Mouse (Mus musculus) brain, embryonic 14.5 days (tissue): ENCODE measurements around the gene Gm28778. TPM values are rescaled to one million over a fixed set of nuclear protein-coding genes. Genes with fewer than 3 reads are reported as not detected.
"Not testable (repeated sequence)": the region's sequence is repeated elsewhere in the genome, so short reads cannot be mapped to it uniquely, and the experiment has no call there.

Experiments used
- DNase-seq: peaks from one replicate; pipeline ENCODE4 v3.0.0-alpha.2; 2011; ENCODE audit warnings: low read depth
- CTCF ChIP-seq: fragments of 200-500 bp; IDR thresholded peaks from 2 replicates; pipeline ENCODE4 v1.5.1; 2012; ENCODE audit warnings: inconsistent platforms, mild to moderate bottlenecking, moderate library complexity, borderline replicate concordance; ENCODE audit not compliant: insufficient read depth, insufficient read length; ENCODE audit errors: extremely low read depth
- POLR2A ChIP-seq: fragments of 200-500 bp; IDR thresholded peaks from 2 replicates; pipeline ENCODE4 v1.6.1; 2012; ENCODE audit warnings: mild to moderate bottlenecking, inconsistent platforms, borderline replicate concordance; ENCODE audit not compliant: poor library complexity, insufficient read depth, insufficient read length, severe bottlenecking; ENCODE audit errors: extremely low read depth
- polyA plus RNA-seq: library from polyadenylated mRNA; depleted of rRNA; stranded (reverse); fragments of >200 nt; gene quantifications from 2 replicates; pipeline ENCODE4 v1.2.3, GENCODE M21; 2012; rRNA removed

The Gm28778 gene
- polyA plus RNA-seq, 1 experiment, result 2.9 TPM

DNA sequence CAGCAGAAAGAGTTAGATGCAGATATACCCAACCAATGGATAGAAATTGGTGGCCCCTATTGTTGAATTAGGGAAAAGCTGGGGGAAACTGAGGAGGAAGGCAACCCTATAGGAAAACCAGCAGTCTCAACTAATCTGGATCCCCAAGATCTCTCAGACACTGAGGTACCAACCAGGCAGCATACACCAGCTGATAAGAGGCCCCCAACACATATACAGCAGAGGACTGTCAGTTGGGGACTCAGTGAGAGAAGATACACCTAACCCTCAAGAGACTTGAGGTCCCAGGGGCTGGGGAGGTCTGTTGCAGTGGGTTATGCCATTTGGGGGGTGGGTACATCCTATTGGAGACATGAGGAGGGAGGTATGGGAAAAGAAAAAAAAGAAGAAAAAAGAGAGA lies 38.6 kb downstream of the Gm28778 start:
- DNase-seq, result no peak

DNA sequence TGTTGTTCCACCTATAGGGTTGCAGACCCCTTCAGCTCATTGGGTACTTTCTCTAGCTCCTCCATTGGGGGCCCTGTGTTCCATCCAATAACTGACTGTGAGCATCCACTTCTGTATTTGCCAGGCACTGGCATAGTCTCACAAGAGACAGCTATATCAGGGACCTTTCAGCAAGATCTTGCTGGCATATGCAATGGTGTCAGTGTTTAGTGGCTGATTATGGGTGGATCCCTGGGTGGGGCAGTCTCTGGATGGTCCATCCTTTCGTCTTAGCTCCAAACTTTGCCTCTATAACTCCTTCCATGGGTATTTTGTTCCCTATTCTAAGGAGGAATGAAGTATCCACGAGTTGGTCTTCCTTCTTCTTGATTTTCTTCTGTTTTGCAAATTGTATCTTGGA lies 40.5 kb downstream of the Gm28778 start:
- not testable (repeated sequence) for DNase-seq

More for the DNA sequence above, 38.6 kb downstream of the Gm28778 start:
- TF ChIP-seq CTCF (no peak), POLR2A (no peak)

DNA sequence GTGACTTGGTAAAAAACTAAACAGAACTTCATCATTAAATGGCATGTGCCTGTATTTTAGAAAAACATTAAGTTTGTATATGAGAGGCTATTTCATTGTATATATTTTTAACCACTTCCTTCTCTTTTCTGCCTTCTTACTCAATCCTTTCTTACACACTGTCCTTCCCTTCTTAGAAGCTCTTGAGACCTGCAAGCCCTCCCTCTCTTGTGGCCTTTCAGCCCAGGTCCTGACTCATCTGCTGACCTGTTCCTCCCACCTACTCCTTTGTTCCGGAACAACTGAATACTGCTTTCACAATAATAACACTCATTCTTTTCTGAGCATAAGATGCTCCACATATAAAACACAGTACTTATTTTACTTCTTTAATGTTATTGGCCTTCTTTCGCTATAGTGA lies 44.2 kb downstream of the Gm28778 start:
- no peak for TF ChIP-seq POLR2A
- TF ChIP-seq CTCF, result no peak
- DNase-seq, result no peak

DNA sequence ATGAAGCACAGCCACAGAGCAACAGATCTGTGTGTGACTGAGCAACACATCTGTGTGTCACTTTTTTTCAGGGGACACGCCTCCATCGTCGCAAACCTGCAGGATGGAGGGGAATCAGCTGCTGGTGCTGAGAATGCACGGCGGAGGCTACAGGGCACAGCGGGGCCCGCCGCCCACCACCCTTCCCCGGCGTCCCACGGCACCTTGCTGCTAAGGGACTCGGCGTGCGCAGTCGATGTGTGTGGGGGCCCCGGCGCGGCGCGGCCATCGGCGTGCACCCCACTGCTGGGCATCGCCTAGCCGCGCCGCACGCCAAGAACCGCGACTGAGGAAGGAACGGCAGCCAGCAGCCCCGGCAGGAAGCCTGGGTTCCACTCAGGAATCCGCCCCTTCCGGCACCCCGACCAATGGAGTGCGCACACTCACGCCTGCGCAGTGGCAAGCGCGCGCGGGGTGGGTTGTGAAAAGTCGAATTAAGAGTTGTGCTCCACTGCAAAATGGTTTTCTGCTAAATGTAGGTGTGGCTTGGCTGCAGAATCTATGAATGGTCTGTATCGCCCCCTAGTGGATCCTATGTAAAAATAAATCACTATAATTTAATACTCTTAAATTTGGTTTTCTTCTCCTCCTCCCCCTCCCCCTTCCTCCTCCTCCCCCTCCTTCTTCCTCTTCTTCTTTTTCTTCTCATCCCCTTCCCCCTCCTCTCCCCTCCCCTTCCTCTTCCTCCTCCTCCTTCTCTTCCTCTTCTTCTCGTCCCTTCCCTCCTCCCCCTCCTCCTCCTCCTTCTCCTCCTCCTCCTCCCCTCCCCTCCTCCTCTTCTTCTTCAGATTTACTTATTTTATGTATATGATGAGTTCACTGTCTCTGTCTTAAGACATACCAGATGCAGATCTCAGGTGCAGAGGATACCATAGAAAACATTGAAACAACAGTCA lies 55.7 kb downstream of the Gm28778 start, which contains the start of the genes Asdurf, Gm28551 and Asnsd1:
TSS of gene Asdurf (minus strand) at position 293 of the 935 bp plus-strand sequence.
TSS of gene Gm28551 (minus strand) at position 341 of the 935 bp plus-strand sequence.
TSS of gene Asnsd1 (minus strand) at position 426 of the 935 bp plus-strand sequence.
- peak; percentile 99 for DNase-seq
- TF ChIP-seq POLR2A (peak; percentile 88), CTCF (peak; percentile 32; the same call in 1 of the 2 replicates)

DNA sequence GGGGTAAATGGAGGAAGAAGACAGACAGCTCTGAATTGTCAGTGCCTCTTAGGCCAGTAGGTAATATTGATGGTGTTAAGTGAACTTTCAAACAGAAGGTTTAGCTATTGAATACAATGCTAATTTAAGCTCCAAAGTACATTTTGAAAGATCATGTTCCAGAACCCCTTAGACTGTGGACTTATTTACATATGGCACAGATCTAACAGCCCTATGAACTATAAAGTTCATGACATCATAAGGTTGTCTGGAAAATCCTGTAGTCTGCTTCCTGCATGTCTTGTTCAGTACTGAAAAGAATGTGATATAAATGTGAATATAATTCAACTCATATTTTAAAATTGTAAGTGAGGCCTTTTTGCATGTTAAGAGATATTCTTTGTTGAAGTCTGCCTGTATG lies 62.1 kb downstream of the Gm28778 start:
- TF ChIP-seq CTCF, result no peak
- no peak for TF ChIP-seq POLR2A
- DNase-seq, result no peak

Other genes with a start within 250 kb of the Gm28778 start
- gene Mstn, start 235.5 kb upstream of the Gm28778 start, polyA plus RNA-seq, result 0.18 and 0.25 TPM in 2 replicates
- 0.13 TPM in 1 of 2 replicates, not detected in the other for gene 1700019A02Rik, start 109.5 kb upstream of the Gm28778 start, polyA plus RNA-seq
- gene Pms1, start 93 bp upstream of the Gm28778 start, polyA plus RNA-seq, result 4.0 and 4.3 TPM in 2 replicates
- 34.2 and 39.5 TPM in 2 replicates for gene Ormdl1, start within 50 bp of the Gm28778 start, polyA plus RNA-seq
- gene Osgepl1, start 16.5 kb downstream of the Gm28778 start, polyA plus RNA-seq, result 15.4 and 19.1 TPM in 2 replicates
- gene Asdurf, start 55.5 kb downstream of the Gm28778 start, polyA plus RNA-seq, result not detected in 2 replicates
- 0.85 and 0.97 TPM in 2 replicates for gene Gm28551, start 55.6 kb downstream of the Gm28778 start, polyA plus RNA-seq
- 25.4 and 33.3 TPM in 2 replicates for gene Asnsd1, start 55.6 kb downstream of the Gm28778 start, polyA plus RNA-seq